Mouse (Mus musculus) stomach, embryonic 15.5 days (tissue): ENCODE data around the gene Stambpl1. TPM values are rescaled to one million over a fixed set of nuclear protein-coding genes. Genes with fewer than 3 reads are reported as not detected.

ENCODE experiments used
- ATAC-seq: fragments of 200-750 bp; cut with Nextera tagmentation; 2 replicates; pipeline ENCODE4 v1.8.0; 2017; ENCODE audit warnings: low read depth, moderate number of reproducible peaks, moderate TSS enrichment; ENCODE audit not compliant: insufficient read depth, low FRiP score
- H3K27ac ChIP-seq: fragments of 300-500 bp; sonication (generic); 2 replicates; pipeline ENCODE4 v1.5.1; 2015; ENCODE audit warnings: mild to moderate bottlenecking, inconsistent platforms
- H3K27me3 ChIP-seq: fragments of 300-500 bp; sonication (generic); replicated peaks from 2 replicates; pipeline ENCODE4 v1.6.1; 2015; ENCODE audit warnings: inconsistent platforms
- H3K36me3 ChIP-seq: fragments of 300-500 bp; sonication (generic); 2 replicates; pipeline ENCODE4 v1.6.1; 2015; ENCODE audit warnings: inconsistent platforms
- H3K4me1 ChIP-seq: fragments of 300-500 bp; sonication (generic); 2 replicates; pipeline ENCODE4 v1.6.1; 2015; ENCODE audit warnings: inconsistent platforms
- H3K4me2 ChIP-seq: fragments of 300-500 bp; sonication (generic); 2 replicates; pipeline ENCODE4 v1.6.1; 2015; ENCODE audit warnings: mild to moderate bottlenecking, inconsistent platforms
- H3K4me3 ChIP-seq: fragments of 300-500 bp; sonication (generic); replicated peaks from 2 replicates; pipeline ENCODE4 v1.5.1; 2015; ENCODE audit warnings: inconsistent platforms
- H3K9ac ChIP-seq: fragments of 300-500 bp; sonication (generic); 2 replicates; pipeline ENCODE4 v1.6.1; 2015; ENCODE audit warnings: inconsistent platforms
- H3K9me3 ChIP-seq: fragments of 300-500 bp; sonication (generic); 2 replicates; pipeline ENCODE4 v1.6.1; 2016; ENCODE audit warnings: inconsistent platforms
- WGBS: fragments of 180-500 bp; shearing (Covaris S2); methylation state at CpG from one replicate; pipeline ENCODE4 v1.1.7; 2015; 5-methylcytosine and 5-hydroxymethylcytosine counted together
- polyA plus RNA-seq: library from polyadenylated mRNA; unstranded; fragments of >200 nt; fragmentation: Nextera tagmentation; extraction: Ambion mirVana; gene quantifications from 2 replicates; pipeline ENCODE4 v1.2.1, GENCODE M21; 2015

Gene Stambpl1
- polyA plus RNA-seq, 1 experiment from 2014 or later = 11.6 TPM

GRCm38 (mm10) chr19:34270824-34271464 is 78.9 kb downstream of the Stambpl1 start:
- no peak overlapping the region for H3K9ac ChIP-seq
- ATAC-seq = no peak
- no peaks in the 10 kb centered on the region for H3K36me3 ChIP-seq
- WGBS = 87% methylated on average over 13 of the region's 13 CpGs
- no peak overlapping the region for H3K4me2 ChIP-seq
- no peaks in the 10 kb centered on the region for H3K4me1 ChIP-seq
- H3K4me3 ChIP-seq = no peak overlapping the region
- H3K9me3 ChIP-seq = no peaks in the 10 kb centered on the region
- no peaks in the 10 kb centered on the region for H3K27me3 ChIP-seq
- H3K27ac ChIP-seq = no peak overlapping the region

GRCm38 (mm10) chr19:34273073-34273472 is 81.0 kb downstream of the Stambpl1 start:
- H3K36me3 ChIP-seq = no peaks in the 10 kb centered on the region
- H3K27me3 ChIP-seq = no peaks in the 10 kb centered on the region
- H3K27ac ChIP-seq = no peak overlapping the region
- ATAC-seq = no peak
- no peak overlapping the region for H3K4me3 ChIP-seq
- no peak overlapping the region for H3K9ac ChIP-seq
- H3K4me2 ChIP-seq = no peak overlapping the region
- H3K9me3 ChIP-seq = no peaks in the 10 kb centered on the region
- 100% methylated on average over 1 of the region's 1 CpGs for WGBS
- no peaks in the 10 kb centered on the region for H3K4me1 ChIP-seq

GRCm38 (mm10) chr19:34278078-34278477 is 86.0 kb downstream of the Stambpl1 start:
- Histone ChIP-seq H3K4me1 (no peaks in the 10 kb centered on the region), H3K36me3 (no peaks in the 10 kb centered on the region), H3K4me2 (no peak overlapping the region), H3K4me3 (no peak overlapping the region), H3K9me3 (no peaks in the 10 kb centered on the region), H3K9ac (no peak overlapping the region), H3K27ac (no peak overlapping the region), H3K27me3 (no peaks in the 10 kb centered on the region)
- WGBS = 79% methylated on average over 3 of the region's 3 CpGs
- ATAC-seq = no peak

- Histone ChIP-seq H3K4me2 (no peak overlapping the region), H3K27ac (no peak overlapping the region), H3K9me3 (no peaks in the 10 kb centered on the region), H3K27me3 (no peaks in the 10 kb centered on the region), H3K4me3 (no peak overlapping the region), H3K9ac (no peak overlapping the region), H3K4me1 (peaks cover 3% of the 10 kb centered on the region; the same call in 1 of the 2 replicates), H3K36me3 (no peaks in the 10 kb centered on the region)
- no peak for ATAC-seq
- 55% methylated on average over 6 of the region's 6 CpGs for WGBS
These were observed 91.6 kb downstream of the Stambpl1 start for GRCm38 (mm10) chr19:34283614-34284013.

- H3K27me3 ChIP-seq = no peaks in the 10 kb centered on the region
- H3K4me2 ChIP-seq = peak overlapping the region; percentile 23; the same call in 1 of the 2 replicates
- H3K36me3 ChIP-seq = no peaks in the 10 kb centered on the region
- H3K4me3 ChIP-seq = no peak overlapping the region
- peaks cover 3% of the 10 kb centered on the region; the same call in 1 of the 2 replicates for H3K4me1 ChIP-seq
- H3K27ac ChIP-seq = no peak overlapping the region
- no peaks in the 10 kb centered on the region for H3K9me3 ChIP-seq
- ATAC-seq = no peak
- no peak overlapping the region for H3K9ac ChIP-seq
- WGBS = 56% methylated on average over 10 of the region's 10 CpGs
These were observed 92.4 kb downstream of the Stambpl1 start for GRCm38 (mm10) chr19:34284383-34284782.

GRCm38 (mm10) chr19:34284826-34285225 is 92.8 kb downstream of the Stambpl1 start:
- ATAC-seq = no peak
- H3K4me3 ChIP-seq = no peak overlapping the region
- H3K9me3 ChIP-seq = no peaks in the 10 kb centered on the region
- H3K9ac ChIP-seq = no peak overlapping the region
- WGBS = 38% methylated on average over 2 of the region's 2 CpGs
- H3K27ac ChIP-seq = no peak overlapping the region
- H3K36me3 ChIP-seq = no peaks in the 10 kb centered on the region
- H3K4me2 ChIP-seq = no peak overlapping the region
- H3K27me3 ChIP-seq = no peaks in the 10 kb centered on the region
- peaks cover 3% of the 10 kb centered on the region; the same call in 1 of the 2 replicates for H3K4me1 ChIP-seq

- Histone ChIP-seq H3K4me2 (no peak overlapping the region), H3K4me3 (no peak overlapping the region), H3K27ac (no peak overlapping the region), H3K4me1 (peaks cover 9% of the 10 kb centered on the region; the same call in 1 of the 2 replicates), H3K27me3 (no peaks in the 10 kb centered on the region), H3K9me3 (no peaks in the 10 kb centered on the region), H3K36me3 (no peaks in the 10 kb centered on the region), H3K9ac (no peak overlapping the region)
- no peak for ATAC-seq
These were observed 95.2 kb downstream of the Stambpl1 start for GRCm38 (mm10) chr19:34287221-34287620.

GRCm38 (mm10) chr19:34287656-34288415 is 95.8 kb downstream of the Stambpl1 start:
- no peak for ATAC-seq
- no peak overlapping the region for H3K4me2 ChIP-seq
- no peaks in the 10 kb centered on the region for H3K9me3 ChIP-seq
- H3K27ac ChIP-seq = no peak overlapping the region
- no peaks in the 10 kb centered on the region for H3K36me3 ChIP-seq
- H3K27me3 ChIP-seq = no peaks in the 10 kb centered on the region
- no peak overlapping the region for H3K9ac ChIP-seq
- H3K4me3 ChIP-seq = no peak overlapping the region
- WGBS = 71% methylated on average over 13 of the region's 13 CpGs
- peaks cover 9% of the 10 kb centered on the region; the same call in 1 of the 2 replicates for H3K4me1 ChIP-seq

- Histone ChIP-seq H3K9ac (no peak overlapping the region), H3K4me1 (peaks cover 9% of the 10 kb centered on the region; the same call in 1 of the 2 replicates), H3K4me2 (no peak overlapping the region), H3K36me3 (no peaks in the 10 kb centered on the region), H3K4me3 (no peak overlapping the region), H3K27ac (no peak overlapping the region), H3K9me3 (no peaks in the 10 kb centered on the region), H3K27me3 (no peaks in the 10 kb centered on the region)
- WGBS = 93% methylated on average over 1 of the region's 1 CpGs
- no peak for ATAC-seq
These were observed 96.7 kb downstream of the Stambpl1 start for GRCm38 (mm10) chr19:34288696-34289095.

Other genes starting within 250 kb of the Stambpl1 start
- gene Lipf, start 231.0 kb upstream of the Stambpl1 start, polyA plus RNA-seq = not detected in 2 replicates
- gene Lipk, start 183.9 kb upstream of the Stambpl1 start, polyA plus RNA-seq = 0.06 and 0.48 TPM in 2 replicates
- 0.14 TPM in 1 of 2 replicates, not detected in the other for gene Lipn, start 124.9 kb upstream of the Stambpl1 start, polyA plus RNA-seq
- 0.31 and 0.91 TPM in 2 replicates for gene Lipm, start 91.3 kb upstream of the Stambpl1 start, polyA plus RNA-seq
- 5.0 and 5.9 TPM in 2 replicates for gene Ankrd22, start 26.2 kb upstream of the Stambpl1 start, polyA plus RNA-seq
- gene Acta2, start 63.4 kb downstream of the Stambpl1 start, polyA plus RNA-seq = 1,795 and 1,820 TPM in 2 replicates
- 4.9 TPM in 2 replicates for gene Fas, start 98.4 kb downstream of the Stambpl1 start, polyA plus RNA-seq